Mouse (Mus musculus) stomach, postnatal 0 days (tissue): Measurements from ENCODE around the gene Ppox.

Experiments used
- CTCF ChIP-seq: IDR thresholded peaks from 2 replicates; pipeline ENCODE4 v1.5.1; 2016; ENCODE audit warnings: antibody characterized with exemption, low read depth, mild to moderate bottlenecking, moderate library complexity
- EP300 ChIP-seq: optimal IDR thresholded peaks from 2 replicates; pipeline ENCODE3; 2016; ENCODE audit warnings: antibody characterized with exemption

GRCm38 (mm10) chr1:171234126-171234525, 46.9 kb downstream of the Ppox start, which contains the start of gene Fcer1g:
- TF ChIP-seq CTCF = no peak
- TF ChIP-seq EP300 = no peak
